Mouse (Mus musculus) ES-E14 (cell line): ENCODE measurements at regions not wholly inside any gene's neighbourhood (a gene's known extent, or its start where the extent isn't known, plus 50 kb on each side); places are given as distances from the start of the nearest gene placed in this dataset.

ENCODE experiments used
- DNase-seq: peaks from one replicate; pipeline ENCODE4 v3.0.0-alpha.2; 2013; ENCODE audit warnings: low read depth, low spot score
- H3K27ac ChIP-seq: 2 replicates; pipeline ENCODE4 v1.5.1; 2012; ENCODE audit warnings: low read depth, mild to moderate bottlenecking, low read length, moderate library complexity, mixed read lengths; ENCODE audit not compliant: poor library complexity, insufficient read depth, severe bottlenecking
- H3K36me3 ChIP-seq: 2 replicates; pipeline ENCODE4 v1.6.1; 2012; ENCODE audit warnings: mild to moderate bottlenecking, low read length, moderate library complexity, mixed read lengths; ENCODE audit not compliant: control insufficient read depth, poor library complexity, insufficient read depth, severe bottlenecking
- H3K4me1 ChIP-seq, 2 experiments: fragments of 150-350 bp in 1 of 2; sonication (generic) in 1 of 2; 2 replicates each; pipeline ENCODE4 v1.6.1; 2012; ENCODE audit warnings: low read length in 2 of 2, mild to moderate bottlenecking in 1 of 2, mixed read lengths in 1 of 2; ENCODE audit not compliant: control insufficient read depth in 2 of 2, insufficient read depth in 2 of 2, poor library complexity in 1 of 2
- H3K4me3 ChIP-seq, 2 experiments: fragments of 150-350 bp in 1 of 2; sonication (generic) in 1 of 2; 2 replicates each; pipeline ENCODE4 v1.5.1; 2012; ENCODE audit warnings: low read length in 2 of 2, low read depth in 1 of 2, mild to moderate bottlenecking in 1 of 2, mixed read lengths in 1 of 2; ENCODE audit not compliant: insufficient read depth in 1 of 2, poor library complexity in 1 of 2, severe bottlenecking in 1 of 2
- H3K9ac ChIP-seq: 2 replicates; pipeline ENCODE4 v1.6.1; 2012; ENCODE audit warnings: low read depth, mild to moderate bottlenecking, low read length, mixed read lengths; ENCODE audit not compliant: poor library complexity, insufficient read depth, severe bottlenecking
- H3K9me3 ChIP-seq: fragments of 150-350 bp; sonication (generic); 2 replicates; pipeline ENCODE4 v1.6.1; 2012; ENCODE audit warnings: low read depth, mild to moderate bottlenecking, low read length; ENCODE audit not compliant: control insufficient read depth, insufficient read depth
- CHD2 ChIP-seq: IDR thresholded peaks from 2 replicates; pipeline ENCODE4 v1.6.1; 2014; ENCODE audit warnings: mild to moderate bottlenecking, low read depth, low read length, inconsistent platforms
- HCFC1 ChIP-seq: IDR thresholded peaks from 2 replicates; pipeline ENCODE4 v1.6.1; 2012; ENCODE audit warnings: low read length, inconsistent platforms, borderline replicate concordance; ENCODE audit not compliant: insufficient read depth
- MAFK ChIP-seq: IDR thresholded peaks from 2 replicates; pipeline ENCODE4 v1.6.1; 2014; ENCODE audit warnings: mild to moderate bottlenecking, low read depth, low read length, inconsistent platforms; ENCODE audit not compliant: insufficient read depth
- ZC3H11A ChIP-seq: IDR thresholded peaks from 2 replicates; pipeline ENCODE4 v1.6.1; 2012; ENCODE audit warnings: low read depth, mild to moderate bottlenecking, inconsistent platforms, low read length, borderline replicate concordance
- ZNF384 ChIP-seq: IDR thresholded peaks from 2 replicates; pipeline ENCODE4 v1.6.1; 2012; ENCODE audit warnings: low read depth, low read length, inconsistent platforms
- in situ Hi-C, 2 experiments: fragments of 600-800 bp; cut with MboI; formaldehyde crosslinking; loops; one replicate each; pipeline ENCODE4 v1.15.1; 2025; ENCODE audit warnings: low sequenced_read_pairs in 2 of 2, inconsistent platforms in 1 of 2; ENCODE audit not compliant: unreplicated experiment in 2 of 2

GRCm38 (mm10) chr7:113093931-113094330 lies 113.3 kb upstream of the Arntl start:
- no peaks in the 10 kb centered on the region for H3K4me1 ChIP-seq
- H3K9ac ChIP-seq: no peak overlapping the region
- no peak for DNase-seq
- H3K9me3 ChIP-seq: no peaks in the 10 kb centered on the region
- in situ Hi-C loops: no loop called here
- no peak overlapping the region for H3K27ac ChIP-seq
- no peak overlapping the region for H3K4me3 ChIP-seq
- TF ChIP-seq HCFC1 (no peak), CHD2 (no peak), ZC3H11A (no peak), ZNF384 (no peak), MAFK (no peak)
- H3K36me3 ChIP-seq: no peaks in the 10 kb centered on the region

- Histone ChIP-seq H3K4me1 (peaks cover 0 to 2% of the 10 kb centered on the region in 2 experiments; a peak in 1 of 4 replicates), H3K9me3 (no peaks in the 10 kb centered on the region), H3K36me3 (no peaks in the 10 kb centered on the region), H3K27ac (no peak overlapping the region), H3K4me3 (no peak overlapping the region), H3K9ac (no peak overlapping the region)
- no peak for DNase-seq
- no peak for TF ChIP-seq MAFK
- in situ Hi-C loops: no loop called here
Measured at GRCm38 (mm10) chr7:113095092-113095491, 112.2 kb upstream of the Arntl start.

DNA sequence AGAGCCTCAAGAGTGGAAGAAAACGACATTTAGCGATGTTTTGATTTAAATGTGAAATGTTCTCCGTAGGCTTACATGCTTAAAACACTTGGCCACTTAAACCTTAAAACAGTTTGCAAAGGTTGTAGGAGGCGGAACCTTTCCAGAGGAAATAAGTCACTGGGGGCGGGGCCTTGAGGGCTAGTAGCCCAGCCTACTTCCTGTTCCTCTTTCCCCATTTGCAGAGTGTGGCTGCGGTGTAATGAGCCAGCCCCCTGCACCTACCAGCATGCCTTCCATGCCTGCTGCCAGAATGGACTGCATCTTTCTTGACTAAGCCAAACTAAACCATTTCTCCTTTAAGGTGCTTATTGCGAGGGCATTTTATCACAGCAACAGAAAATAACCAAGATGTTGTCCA lies 103.0 kb upstream of the Arntl start:
- in situ Hi-C loops: no loop called here
- Histone ChIP-seq H3K4me1 (peaks cover 0 to 1% of the 10 kb centered on the region in 2 experiments; a peak in 1 of 4 replicates), H3K27ac (no peak overlapping the region), H3K9ac (no peak overlapping the region), H3K36me3 (no peaks in the 10 kb centered on the region), H3K4me3 (peak overlapping the region in 1 of 2 experiments; percentile 28; a peak in 2 of 4 replicates), H3K9me3 (no peaks in the 10 kb centered on the region)
- DNase-seq: peak; percentile 40
- TF ChIP-seq HCFC1 (no peak), ZC3H11A (no peak), MAFK (no peak), ZNF384 (no peak), CHD2 (no peak)

GRCm38 (mm10) chr7:113105359-113105758 lies 101.9 kb upstream of the Arntl start:
- Histone ChIP-seq H3K4me3 (no peak overlapping the region), H3K9me3 (no peaks in the 10 kb centered on the region), H3K27ac (no peak overlapping the region), H3K4me1 (no peaks in the 10 kb centered on the region), H3K36me3 (no peaks in the 10 kb centered on the region), H3K9ac (no peak overlapping the region)
- DNase-seq: peak; percentile 30
- in situ Hi-C loops: no loop called here
- TF ChIP-seq CHD2: no peak
- no peak for TF ChIP-seq MAFK
- peak; percentile 15; the same call in 1 of the 2 replicates for TF ChIP-seq ZC3H11A
- TF ChIP-seq ZNF384: no peak
- TF ChIP-seq HCFC1: no peak

GRCm38 (mm10) chr7:113106731-113107130 lies 100.5 kb upstream of the Arntl start:
- in situ Hi-C loops: no loop called here
- Histone ChIP-seq H3K4me1 (no peaks in the 10 kb centered on the region), H3K4me3 (no peak overlapping the region), H3K27ac (no peak overlapping the region), H3K9ac (no peak overlapping the region), H3K9me3 (no peaks in the 10 kb centered on the region), H3K36me3 (no peaks in the 10 kb centered on the region)
- no peak for TF ChIP-seq HCFC1
- no peak for TF ChIP-seq MAFK
- no peak for TF ChIP-seq CHD2
- no peak for TF ChIP-seq ZC3H11A
- no peak for TF ChIP-seq ZNF384
- DNase-seq: no peak
